Mouse (Mus musculus) C2C12 (cell line): ENCODE results near the gene Gm21028. TPM values are rescaled to one million over a fixed set of nuclear protein-coding genes. Genes with fewer than 3 reads are reported as not detected.
"Not testable (repeated sequence)": the region's sequence is repeated elsewhere in the genome, so short reads cannot be mapped to it uniquely, and the experiment has no call there.

ENCODE experiments used
- H3K27me3 ChIP-seq: one replicate; pipeline ENCODE4 v1.6.1; 2011; ENCODE audit not compliant: control insufficient read depth, insufficient read depth, insufficient read length
- H3K36me3 ChIP-seq: one replicate; pipeline ENCODE4 v1.6.1; 2011; ENCODE audit not compliant: control insufficient read depth, insufficient read depth
- H3K4me3 ChIP-seq: one replicate; pipeline ENCODE4 v1.5.1; 2011; ENCODE audit warnings: mild to moderate bottlenecking, control low read depth; ENCODE audit not compliant: poor library complexity, insufficient read depth, severe bottlenecking
- H3K79me2 ChIP-seq: one replicate; pipeline ENCODE4 v1.6.1; 2011; ENCODE audit not compliant: control insufficient read depth, insufficient read depth
- H3K79me3 ChIP-seq: one replicate; pipeline ENCODE4 v1.6.1; 2011; ENCODE audit warnings: low read depth, control low read depth
- H3ac ChIP-seq: one replicate; pipeline ENCODE3; 2011; ENCODE audit warnings: low read depth; ENCODE audit not compliant: control insufficient read depth, insufficient read length
- CEBPB ChIP-seq: IDR thresholded peaks from one replicate; pipeline ENCODE4 v1.6.1; 2011; ENCODE audit warnings: low read depth, mild to moderate bottlenecking, control low read depth, moderate library complexity
- CTCF ChIP-seq: IDR thresholded peaks from one replicate; pipeline ENCODE4 v1.5.1; 2011; ENCODE audit not compliant: control insufficient read depth, insufficient read depth, insufficient read length
- FOSL1 ChIP-seq: IDR thresholded peaks from one replicate; pipeline ENCODE4 v1.8.0; 2011; ENCODE audit warnings: mild to moderate bottlenecking, low read length; ENCODE audit not compliant: poor library complexity, insufficient read depth, severe bottlenecking
- MAX ChIP-seq: IDR thresholded peaks from one replicate; pipeline ENCODE4 v1.6.1; 2011; ENCODE audit warnings: mild to moderate bottlenecking, control low read depth
- MYOD1 ChIP-seq: IDR thresholded peaks from one replicate; pipeline ENCODE4 v1.6.1; 2011; ENCODE audit warnings: low read depth; ENCODE audit not compliant: control insufficient read depth, insufficient read length
- MYOG ChIP-seq: IDR thresholded peaks from one replicate; pipeline ENCODE4 v1.6.1; 2011; ENCODE audit not compliant: control insufficient read depth, insufficient read length; ENCODE audit errors: extremely low read depth
- USF1 ChIP-seq: IDR thresholded peaks from one replicate; pipeline ENCODE4 v1.6.1; 2011; ENCODE audit warnings: low read depth, mild to moderate bottlenecking, control low read depth, moderate library complexity
- long read RNA-seq, 2 experiments: library from polyadenylated mRNA; unstranded; transcript quantifications; one replicate each; pipeline ENCODE4 v2.0.0; 2019 to 2020
- microRNA-seq: library from miRNA; unstranded; fragments of <30 nt; microRNA quantifications from one replicate; pipeline ENCODE4, GENCODE M21; 2019; ENCODE audit warnings: borderline microRNAs expressed
- polyA plus RNA-seq: library from polyadenylated mRNA; unstranded; fragments of >200 nt; fragmentation: generic; extraction: Trizol; gene quantifications from one replicate; pipeline ENCODE4 v1.2.1, GENCODE M21; 2012; ENCODE audit warnings: missing spikeins

Gm21028 gene
- not detected for polyA plus RNA-seq
- long read RNA-seq, experiment 1: 0 reads
- long read RNA-seq, experiment 2: 0 reads

DNA sequence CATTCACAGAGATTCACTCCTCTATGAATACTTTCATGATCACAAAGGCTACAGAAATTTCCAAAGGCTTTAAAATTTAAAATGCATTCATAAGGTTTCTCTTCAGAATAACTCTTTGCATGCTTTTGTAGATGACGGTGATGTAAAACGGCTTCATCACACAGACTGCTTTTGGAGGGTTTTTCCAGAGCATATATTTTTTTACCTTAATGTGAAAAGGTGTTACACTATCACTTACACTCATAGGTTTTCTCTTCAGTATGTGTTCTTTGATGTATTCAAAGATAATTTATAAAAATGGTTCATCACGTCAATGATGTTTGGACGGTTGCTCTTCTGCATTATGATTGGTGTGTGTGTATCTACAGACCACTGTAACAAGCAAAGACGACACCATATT is at the start of gene Gm21028:
Gene Gm21028, minus strand, starts transcription at position 101 of the 400 bp plus-strand sequence.
- Histone ChIP-seq H3K36me3 (no peaks in the 10 kb centered on the region), H3K79me2 (no peaks in the 10 kb centered on the region), H3K79me3 (no peaks in the 10 kb centered on the region), H3K4me3 (no peak within 1 kb of the TSS), H3ac (no peak within 1 kb of the TSS), H3K27me3 (no peaks in the 10 kb centered on the region)
- no peak for TF ChIP-seq CEBPB
- TF ChIP-seq MAX: no peak
- no peak for TF ChIP-seq FOSL1
- TF ChIP-seq USF1: no peak
- TF ChIP-seq MYOG: no peak
- no peak for TF ChIP-seq CTCF
- TF ChIP-seq MYOD1: no peak

DNA sequence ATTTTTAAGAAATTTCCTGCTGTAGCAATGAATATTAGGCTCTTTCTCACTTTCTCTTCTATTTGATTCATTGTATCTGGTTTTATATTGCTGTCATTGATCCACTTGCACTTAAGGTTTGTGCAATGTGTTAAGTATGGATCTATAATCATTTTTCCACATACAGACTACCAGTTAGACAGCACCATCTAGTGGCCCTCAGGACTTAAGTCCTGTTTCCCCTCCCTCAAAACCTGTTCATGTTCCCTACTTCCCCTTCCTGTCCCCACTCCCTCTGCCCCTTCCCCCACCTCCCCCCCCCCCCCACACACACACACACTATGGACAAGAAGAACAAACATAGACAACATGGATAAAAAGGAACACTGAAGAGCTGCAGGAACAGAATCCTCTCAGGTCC is 17.3 kb upstream of the Gm21028 start:
- not testable (repeated sequence) for H3ac ChIP-seq, H3K4me3 ChIP-seq, H3K36me3 ChIP-seq, H3K27me3 ChIP-seq, H3K79me3 ChIP-seq, H3K79me2 ChIP-seq

DNA sequence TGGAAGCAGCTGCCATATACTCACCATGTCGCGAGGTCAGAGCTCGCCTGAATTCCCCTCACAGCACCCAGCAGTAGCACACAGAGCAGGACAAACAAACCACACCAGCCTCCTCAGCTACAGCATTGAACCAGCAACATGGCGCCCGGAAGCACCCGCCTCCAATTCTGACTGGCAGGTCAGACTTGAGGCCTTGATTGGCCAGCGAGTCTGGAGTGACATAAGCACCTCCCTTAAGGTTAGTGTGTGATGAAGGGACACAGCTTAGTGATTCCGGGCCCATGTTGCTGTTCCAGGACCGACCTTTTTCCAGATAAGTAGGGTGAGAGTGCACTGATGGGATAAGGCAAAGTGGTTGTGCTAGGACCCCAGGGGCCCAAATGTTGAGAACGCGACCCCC is 14.0 kb upstream of the Gm21028 start, which contains the start of gene Zfp977:
Gene Zfp977, minus strand, starts transcription at position 135 of the 400 bp plus-strand sequence.
- H3ac ChIP-seq, H3K27me3 ChIP-seq, H3K79me3 ChIP-seq, H3K79me2 ChIP-seq, H3K4me3 ChIP-seq, H3K36me3 ChIP-seq: not testable (repeated sequence)

DNA sequence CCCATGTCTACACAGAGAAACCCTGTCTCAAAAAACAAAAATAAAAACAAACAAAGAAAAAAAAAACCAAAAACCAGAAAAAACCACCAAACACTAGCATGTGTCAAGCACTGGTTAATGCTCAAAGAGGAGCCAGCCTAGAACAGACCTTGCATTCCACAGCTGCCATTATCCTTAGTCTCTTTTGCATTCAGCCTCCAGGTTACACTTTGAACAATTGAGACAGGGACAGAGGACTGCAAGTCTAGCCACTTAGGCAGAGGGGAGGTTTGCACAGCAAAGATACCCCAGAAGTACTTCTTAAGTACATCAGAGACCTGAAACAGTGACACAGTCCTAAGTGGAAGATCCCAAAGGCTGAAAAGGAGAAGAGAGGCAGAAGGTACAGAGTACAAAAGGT is 12.9 kb upstream of the Gm21028 start:
- not testable (repeated sequence) for H3K36me3 ChIP-seq, H3ac ChIP-seq, H3K27me3 ChIP-seq, H3K79me2 ChIP-seq, H3K79me3 ChIP-seq, H3K4me3 ChIP-seq

DNA sequence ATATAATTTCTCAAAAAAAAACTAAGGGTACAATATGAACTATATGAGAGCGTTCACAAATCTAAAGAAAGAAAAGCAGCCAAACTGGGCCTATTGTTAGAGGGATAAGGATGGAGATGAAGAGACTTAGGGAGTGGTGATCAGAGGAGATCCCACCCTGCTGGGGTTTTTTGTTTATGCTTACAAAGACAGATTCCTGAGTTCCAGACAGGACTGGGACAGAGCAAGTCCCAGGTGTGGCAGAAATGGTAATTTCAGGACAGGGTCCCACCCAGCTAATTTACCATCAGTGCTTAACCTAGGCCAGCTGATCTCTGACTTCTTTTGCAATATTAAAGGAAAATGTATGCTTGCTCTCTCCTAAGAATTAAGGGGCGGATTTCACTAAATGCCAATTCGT is 26.6 kb downstream of the Gm21028 start:
- Histone ChIP-seq H3K27me3 (no peaks in the 10 kb centered on the region), H3K79me3 (no peaks in the 10 kb centered on the region), H3K36me3 (no peaks in the 10 kb centered on the region), H3K4me3 (no peak overlapping the region), H3K79me2 (no peaks in the 10 kb centered on the region), H3ac (no peak overlapping the region)
- no peak for TF ChIP-seq FOSL1
- TF ChIP-seq MYOG: no peak
- no peak for TF ChIP-seq USF1
- no peak for TF ChIP-seq MYOD1
- no peak for TF ChIP-seq CTCF
- no peak for TF ChIP-seq CEBPB
- no peak for TF ChIP-seq MAX

Small RNA genes within 50 kb of the gene (microRNA-seq; reads per million reads assigned to microRNA genes)
- not detected for gene Gm24938

Other genes starting within 250 kb of the Gm21028 start
- gene 4933421I07Rik, start 130.5 kb downstream of the Gm21028 start, polyA plus RNA-seq: not detected
- 1.8 TPM for gene Zfp141, start 72.8 kb downstream of the Gm21028 start, polyA plus RNA-seq
- gene Zfp977, start 14.0 kb upstream of the Gm21028 start, polyA plus RNA-seq: 0.27 TPM
- gene Zfp976, start 64.0 kb upstream of the Gm21028 start, polyA plus RNA-seq: 0.34 TPM
- gene Zfp975, start 114.2 kb upstream of the Gm21028 start, polyA plus RNA-seq: 0.40 TPM
- gene Gm17067, start 148.4 kb upstream of the Gm21028 start, polyA plus RNA-seq: 0.06 TPM
- not detected for gene Vmn2r62, start 214.9 kb upstream of the Gm21028 start, polyA plus RNA-seq